Mouse (Mus musculus): Measurements from ENCODE around the gene 4933428G20Rik. TPM values are rescaled to one million over a fixed set of nuclear protein-coding genes. Genes with fewer than 3 reads are reported as not detected.

The 4933428G20Rik gene
- total RNA-seq, 2 experiments from 2014 or later, result not detected

DNA sequence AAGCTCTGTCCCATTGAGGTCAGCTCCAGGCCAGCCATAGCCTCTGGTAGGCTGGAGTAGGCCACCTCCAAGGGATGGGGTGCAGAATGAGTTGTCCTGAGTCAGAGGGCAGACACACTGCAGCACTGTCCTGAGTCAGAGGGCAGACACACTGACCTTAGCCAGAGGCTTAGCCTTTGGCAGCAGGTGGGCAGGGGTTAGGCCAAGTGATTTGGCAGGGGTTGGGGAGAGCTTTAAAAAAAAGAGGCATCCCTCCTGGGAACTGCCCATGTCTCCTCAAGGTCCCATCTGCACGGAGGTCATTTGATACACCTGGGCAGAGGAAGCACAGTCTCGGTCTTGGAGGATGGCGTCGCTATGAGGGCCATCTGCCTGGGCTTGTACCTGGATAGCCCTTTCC is 36.1 kb downstream of the 4933428G20Rik start:
- no peak for DNase-seq (ENCODE audit: low spot score in 2 of 2)

- no peak for DNase-seq (ENCODE audit: low spot score in 2 of 2)
Measured at GRCm38 (mm10) chr11:97463166-97463565, 37.0 kb downstream of the 4933428G20Rik start.

DNA sequence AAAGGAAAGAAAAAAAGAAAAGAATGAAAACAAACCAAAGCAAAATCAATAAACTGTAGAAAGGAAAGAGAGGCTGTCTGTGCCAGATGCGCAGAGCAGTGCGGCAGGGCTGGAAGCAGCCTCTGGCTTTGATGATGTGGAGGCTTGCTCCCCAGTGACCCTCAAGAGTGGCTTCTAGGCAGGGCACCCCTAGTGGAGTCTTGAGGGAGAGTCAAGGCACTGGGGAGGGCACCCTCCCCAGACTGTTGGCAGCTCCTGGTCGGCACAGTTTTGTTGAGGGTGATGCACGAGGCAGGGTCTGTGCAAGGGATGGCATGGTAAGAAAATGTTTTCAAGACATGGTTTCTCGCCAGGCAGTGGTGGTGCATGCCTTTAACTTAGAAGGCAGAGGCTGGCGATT is 37.6 kb downstream of the 4933428G20Rik start:
- DNase-seq (ENCODE audit: low spot score in 2 of 2), result no peak

- no peak for DNase-seq (ENCODE audit: low spot score in 2 of 2)
Measured at GRCm38 (mm10) chr11:97461307-97461820, 38.8 kb downstream of the 4933428G20Rik start.

DNA sequence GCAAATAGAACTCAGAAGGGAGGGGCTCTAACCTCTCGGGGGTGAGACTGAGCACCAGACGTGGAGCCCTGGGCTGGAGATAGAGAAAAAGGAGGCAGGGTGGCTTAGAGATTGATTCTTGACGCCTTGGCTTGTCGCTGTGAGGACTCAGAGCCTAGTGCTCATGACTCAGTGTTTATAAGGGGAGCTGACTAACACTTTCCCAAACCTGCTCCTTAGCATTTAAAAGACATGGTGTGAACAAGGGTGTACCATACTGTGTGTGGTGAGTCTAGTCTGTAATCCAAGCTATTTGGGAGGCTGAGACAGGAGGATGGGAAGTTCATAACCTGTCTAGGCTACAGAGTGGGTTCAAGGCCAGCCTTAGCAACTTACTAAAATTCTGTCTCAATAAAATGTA is 43.0 kb downstream of the 4933428G20Rik start:
- DNase-seq (ENCODE audit: low spot score in 2 of 2), result no peak

GRCm38 (mm10) chr11:97451625-97452024 is 48.5 kb downstream of the 4933428G20Rik start:
- peak in 1 of 2 experiments; percentile 43 for DNase-seq (ENCODE audit: low spot score in 2 of 2)

DNA sequence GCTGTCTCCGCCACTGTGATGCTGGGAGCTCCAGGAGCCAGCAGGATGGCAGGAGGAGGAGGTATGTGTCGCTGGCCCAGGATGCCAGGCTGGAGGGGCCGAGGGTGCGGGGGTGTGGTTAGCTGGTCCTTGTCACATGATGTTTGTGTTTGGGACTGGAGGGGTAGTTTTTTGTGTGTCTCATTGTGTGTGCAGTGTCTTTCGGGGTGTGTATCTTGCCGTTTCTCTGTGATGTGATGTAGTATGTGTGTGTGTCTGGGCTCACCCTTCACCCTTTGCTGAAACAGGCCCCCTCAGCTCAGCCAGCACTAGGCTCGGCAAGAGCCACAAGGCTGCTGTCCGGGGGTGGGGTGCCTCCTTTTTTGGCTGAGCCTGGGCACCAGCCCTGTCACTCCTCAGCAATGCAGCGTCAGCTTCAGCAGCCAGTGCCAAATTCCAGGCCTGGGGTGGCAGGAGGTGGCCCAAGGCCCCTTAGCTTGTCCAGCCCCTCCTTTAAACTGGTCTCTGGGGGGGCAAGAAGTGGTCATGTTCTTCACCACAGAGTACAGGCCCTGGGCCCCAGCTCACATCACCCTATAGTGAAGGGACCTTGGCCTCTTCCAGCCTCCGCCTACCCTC is 49.7 kb downstream of the 4933428G20Rik start:
- no peak for DNase-seq (ENCODE audit: low spot score in 2 of 2)

DNA sequence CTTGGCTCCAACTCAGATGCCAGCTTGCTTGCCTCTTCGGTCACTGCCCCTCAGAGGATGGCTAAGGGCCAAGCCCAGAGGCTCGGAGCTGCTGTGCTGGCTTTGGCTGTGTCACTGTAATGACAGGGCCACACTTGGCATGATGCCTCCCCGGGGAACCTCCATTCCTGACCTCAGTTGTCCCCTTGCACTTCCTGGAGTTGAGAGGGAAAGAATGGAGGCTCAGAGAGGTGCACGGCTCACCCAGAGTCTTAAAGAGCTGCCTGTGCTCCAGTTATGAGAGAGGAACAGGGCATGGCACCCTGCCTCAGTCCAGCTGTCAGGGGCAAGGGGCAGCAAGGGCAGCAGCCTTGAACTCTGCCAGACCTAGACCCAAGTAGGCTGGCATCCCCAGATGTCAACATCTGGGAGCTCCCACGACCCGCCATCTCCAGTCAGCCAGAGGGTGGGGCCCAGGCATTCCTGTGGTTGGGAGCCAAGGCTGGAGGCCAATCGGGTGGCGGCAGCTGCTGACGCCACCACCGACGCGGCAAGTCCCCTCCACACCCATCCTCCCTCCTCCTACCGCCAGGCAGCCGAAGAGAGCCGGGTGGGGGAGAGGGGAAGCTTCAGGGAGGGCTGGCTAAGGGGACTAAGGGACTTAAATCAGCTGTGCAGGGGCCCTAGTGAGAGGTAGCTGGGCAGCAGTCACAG is 50.4 kb downstream of the 4933428G20Rik start:
- peak; percentile 68 to 75 for DNase-seq (ENCODE audit: low spot score in 2 of 2)

GRCm38 (mm10) chr11:97448611-97449394 is 51.3 kb downstream of the 4933428G20Rik start:
- no peak for DNase-seq (ENCODE audit: low spot score in 2 of 2)

DNA sequence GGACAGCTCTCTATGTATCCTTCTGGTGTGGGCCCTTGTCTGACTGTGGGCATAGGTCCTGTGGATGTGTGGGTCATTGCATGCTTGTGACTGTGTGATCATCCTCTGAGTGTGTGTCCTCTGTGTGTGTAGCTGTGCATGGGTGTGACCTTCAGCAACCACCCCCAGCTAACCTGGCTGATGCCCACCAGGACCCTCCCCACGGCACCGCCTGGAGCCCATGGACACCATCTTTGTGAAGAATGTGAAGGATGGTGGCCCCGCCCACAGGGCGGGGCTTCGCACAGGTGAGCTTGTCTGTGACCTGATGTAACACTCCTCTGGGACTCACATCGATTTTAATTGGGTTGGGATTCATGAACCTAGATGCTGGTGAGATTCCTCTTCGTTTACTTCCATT is 52.2 kb downstream of the 4933428G20Rik start:
- no peak for DNase-seq (ENCODE audit: low spot score in 2 of 2)

DNA sequence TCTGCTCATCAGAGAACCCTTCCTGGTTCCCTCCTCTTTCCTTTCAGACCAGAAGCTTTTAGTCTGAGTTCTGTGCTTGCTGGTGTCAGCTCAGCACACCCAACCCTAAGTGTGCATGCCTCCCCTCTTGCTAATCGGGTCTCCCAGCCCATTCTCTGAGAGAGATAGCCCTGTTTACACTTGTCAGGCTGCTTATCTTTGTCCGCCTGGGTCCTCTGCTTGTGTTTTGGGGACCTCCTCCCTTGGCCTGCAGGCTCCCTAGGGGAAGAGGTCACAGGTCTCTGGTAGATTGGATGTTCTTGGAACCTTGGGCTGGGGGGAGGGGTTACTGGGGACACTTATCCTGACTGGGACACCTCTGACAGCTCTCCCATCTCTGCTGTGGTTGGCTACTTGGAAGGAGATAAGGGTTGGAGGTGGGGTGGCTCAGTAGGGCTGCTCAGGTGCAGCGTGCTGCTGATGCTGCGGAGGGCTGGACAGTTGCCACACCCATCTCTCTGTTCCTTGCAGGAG is 54.1 kb downstream of the 4933428G20Rik start:
- DNase-seq (ENCODE audit: low spot score in 2 of 2), result no peak

GRCm38 (mm10) chr11:97445596-97445995 is 54.5 kb downstream of the 4933428G20Rik start:
- no peak for DNase-seq (ENCODE audit: low spot score in 2 of 2)

- DNase-seq (ENCODE audit: low spot score in 2 of 2), result no peak
Measured at GRCm38 (mm10) chr11:97442891-97443675, 57.1 kb downstream of the 4933428G20Rik start.

- no peak for DNase-seq (ENCODE audit: low spot score in 2 of 2)
Measured at GRCm38 (mm10) chr11:97441658-97442125, 58.4 kb downstream of the 4933428G20Rik start.

DNA sequence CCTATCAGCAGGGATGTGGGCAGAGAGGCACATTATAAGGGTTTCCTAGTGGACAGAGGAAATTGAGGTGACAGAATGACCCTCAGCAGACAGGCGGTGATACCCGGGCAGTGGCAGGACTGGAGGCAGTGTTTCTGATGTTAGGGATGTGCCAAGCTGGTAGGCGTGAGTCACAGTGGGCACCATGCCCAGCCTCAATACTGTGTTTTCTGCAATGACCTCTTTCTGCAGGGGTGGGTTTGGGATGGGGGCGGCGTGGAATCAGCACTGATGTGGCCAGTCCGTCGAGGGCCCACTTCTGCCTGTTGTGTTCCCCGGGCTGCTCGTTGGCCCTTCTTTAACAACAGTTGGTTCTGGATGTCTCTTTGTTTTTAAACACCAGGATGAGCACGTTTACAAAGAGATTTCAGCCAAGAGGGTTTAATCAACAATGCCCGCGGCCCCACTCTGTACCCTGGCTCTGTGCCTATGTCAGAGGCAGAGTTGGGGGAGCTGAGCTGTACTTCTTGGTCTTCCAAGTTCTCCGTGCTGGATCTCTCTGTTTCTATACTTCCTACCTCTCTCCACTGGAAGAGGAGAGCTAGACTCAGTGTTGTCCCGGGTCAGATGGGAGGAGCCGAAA is 59.0 kb downstream of the 4933428G20Rik start:
- DNase-seq (ENCODE audit: low spot score in 2 of 2), result peak in 1 of 2 experiments; percentile 49

Other genes with a start within 250 kb of the 4933428G20Rik start
- 100 to 1,000 TPM; 138 TPM for gene Npepps, start 219.7 kb downstream of the 4933428G20Rik start, total RNA-seq (2021)
- gene Mrpl45, start 184.6 kb downstream of the 4933428G20Rik start, total RNA-seq (2021), result 10 to 100 TPM; 20.4 to 22.7 TPM
- under 1 TPM; 0.21 to 0.24 TPM for gene Gpr179, start 148.3 kb downstream of the 4933428G20Rik start, total RNA-seq (2021)
- gene Socs7, start 137.8 kb downstream of the 4933428G20Rik start, total RNA-seq (2021), result 10 to 100 TPM; 75.2 to 77.8 TPM
- gene Arhgap23, start 84.8 kb downstream of the 4933428G20Rik start, total RNA-seq (2021), result 10 to 100 TPM; 66.7 to 70.0 TPM
- gene Srcin1, start 75.8 kb upstream of the 4933428G20Rik start, total RNA-seq (2021), result 100 to 1,000 TPM; 309 to 331 TPM
- gene Epop, start 129.4 kb upstream of the 4933428G20Rik start, total RNA-seq (2021), result 10 to 100 TPM; 12.1 to 13.5 TPM
- gene Mllt6, start 163.1 kb upstream of the 4933428G20Rik start, total RNA-seq (2021), result 10 to 100 TPM; 72.8 to 83.8 TPM
- gene Cisd3, start 185.5 kb upstream of the 4933428G20Rik start, total RNA-seq (2021), result 10 to 100 TPM; 47.1 to 50.2 TPM
- gene Pcgf2, start 200.2 kb upstream of the 4933428G20Rik start, total RNA-seq (2021), result 10 to 100 TPM; 29.9 to 32.7 TPM
- gene Psmb3, start 203.1 kb upstream of the 4933428G20Rik start, total RNA-seq (2021), result 100 to 1,000 TPM; 140 to 149 TPM
- 100 to 1,000 TPM; 115 to 118 TPM for gene Pip4k2b, start 244.4 kb upstream of the 4933428G20Rik start, total RNA-seq (2021)

All from layer of hippocampus, postnatal 14 days (tissue).